Mouse (Mus musculus): ENCODE data around the gene Aco2. TPM values are rescaled to one million over a fixed set of nuclear protein-coding genes. Genes with fewer than 3 reads are reported as not detected.

Aco2 gene
- polyA plus RNA-seq, 1 experiment from 2014 or later: 177 TPM

DNA sequence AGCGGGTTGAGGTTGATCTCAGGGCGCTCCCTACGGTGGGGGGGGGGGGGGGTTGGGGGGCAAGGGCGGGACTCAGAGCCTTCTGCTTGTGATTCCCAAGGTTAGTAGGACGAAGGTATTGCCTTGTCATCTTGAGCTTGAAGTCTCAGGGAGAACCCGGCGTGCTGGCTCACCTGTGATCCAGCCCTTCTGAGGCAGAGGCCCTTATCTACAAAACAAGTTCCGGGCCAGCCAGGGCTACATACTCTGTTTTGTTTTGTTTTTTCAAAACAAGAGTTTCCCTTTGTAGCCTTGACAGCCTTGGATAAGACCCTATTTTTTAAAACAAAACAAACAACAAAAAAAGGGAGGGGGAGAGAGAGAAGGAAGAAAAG is 89.0 kb downstream of the Aco2 start:
- peak overlapping the region; percentile 97 for H3K4me2 ChIP-seq (replicated peaks)
- no peak overlapping the region for H3K27ac ChIP-seq (replicated peaks)
- no peaks in the 10 kb centered on the region for H3K36me3 ChIP-seq
- H3K27me3 ChIP-seq: no peaks in the 10 kb centered on the region
- peak overlapping the region; percentile 58 for H3K4me3 ChIP-seq
- H3K4me1 ChIP-seq: no peaks in the 10 kb centered on the region
- no peak overlapping the region for H3K9ac ChIP-seq (replicated peaks)
- ATAC-seq (ENCODE audit: low FRiP score, low read depth): no peak
- H3K9me3 ChIP-seq: no peaks in the 10 kb centered on the region
- WGBS: 6% methylated on average over 5 of the region's 8 CpGs

DNA sequence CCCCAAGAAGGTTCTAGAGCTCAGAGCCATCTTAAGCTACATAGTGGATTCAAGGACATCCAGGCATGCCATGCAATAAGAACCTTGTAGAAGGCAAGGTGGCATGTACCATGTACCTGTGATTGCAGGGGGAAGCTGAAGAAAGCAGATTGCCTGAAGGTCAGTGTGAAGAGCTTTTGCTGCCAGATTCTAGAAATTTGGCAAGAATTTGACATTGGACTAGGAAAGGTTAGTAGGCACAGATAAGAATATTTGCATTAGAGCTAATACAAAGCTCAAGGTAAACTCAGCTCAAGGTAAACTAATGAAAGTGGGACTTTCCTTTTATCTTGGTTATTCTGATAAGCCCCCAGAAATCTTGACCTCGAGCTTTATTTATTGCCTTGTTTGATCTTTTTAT is 92.2 kb downstream of the Aco2 start:
- Histone ChIP-seq H3K9ac (replicated peaks) (no peak overlapping the region), H3K36me3 (no peaks in the 10 kb centered on the region), H3K4me3 (no peak overlapping the region), H3K4me2 (replicated peaks) (no peak overlapping the region), H3K27ac (replicated peaks) (no peak overlapping the region), H3K4me1 (no peaks in the 10 kb centered on the region), H3K27me3 (no peaks in the 10 kb centered on the region), H3K9me3 (no peaks in the 10 kb centered on the region)
- ATAC-seq (ENCODE audit: low FRiP score, low read depth): no peak
- 71% methylated on average over 1 of the region's 1 CpGs for WGBS

Other genes starting within 250 kb of the Aco2 start
- gene L3mbtl2, start 208.4 kb upstream of the Aco2 start, polyA plus RNA-seq (2016; fragmentation: Nextera tagmentation; extraction: Ambion mirVana): 34.5 and 36.8 TPM in 2 replicates
- 3.4 and 5.6 TPM in 2 replicates for gene Chadl, start 175.0 kb upstream of the Aco2 start, polyA plus RNA-seq (2016; fragmentation: Nextera tagmentation; extraction: Ambion mirVana)
- 49.6 and 50.4 TPM in 2 replicates for gene Zc3h7b, start 127.3 kb upstream of the Aco2 start, polyA plus RNA-seq (2016; fragmentation: Nextera tagmentation; extraction: Ambion mirVana)
- gene Rangap1, start 126.8 kb upstream of the Aco2 start, polyA plus RNA-seq (2016; fragmentation: Nextera tagmentation; extraction: Ambion mirVana): 161 and 165 TPM in 2 replicates
- 30.5 and 32.4 TPM in 2 replicates for gene Tef, start 69.9 kb upstream of the Aco2 start, polyA plus RNA-seq (2016; fragmentation: Nextera tagmentation; extraction: Ambion mirVana)
- 20.9 and 22.2 TPM in 2 replicates for gene Tob2, start 13.5 kb upstream of the Aco2 start, polyA plus RNA-seq (2016; fragmentation: Nextera tagmentation; extraction: Ambion mirVana)
- gene Phf5a, start 398 bp upstream of the Aco2 start, polyA plus RNA-seq (2016; fragmentation: Nextera tagmentation; extraction: Ambion mirVana): 129 and 133 TPM in 2 replicates
- 60.8 and 71.6 TPM in 2 replicates for gene Polr3h, start 53.9 kb downstream of the Aco2 start, polyA plus RNA-seq (2016; fragmentation: Nextera tagmentation; extraction: Ambion mirVana)
- 38.0 and 40.2 TPM in 2 replicates for gene Csdc2, start 64.5 kb downstream of the Aco2 start, polyA plus RNA-seq (2016; fragmentation: Nextera tagmentation; extraction: Ambion mirVana)
- 26.6 and 30.4 TPM in 2 replicates for gene Pmm1, start 88.6 kb downstream of the Aco2 start, polyA plus RNA-seq (2016; fragmentation: Nextera tagmentation; extraction: Ambion mirVana)
- not detected in 2 replicates for gene 1700029P11Rik, start 108.2 kb downstream of the Aco2 start, polyA plus RNA-seq (2016; fragmentation: Nextera tagmentation; extraction: Ambion mirVana)
- 50.2 and 50.5 TPM in 2 replicates for gene Xrcc6, start 115.5 kb downstream of the Aco2 start, polyA plus RNA-seq (2016; fragmentation: Nextera tagmentation; extraction: Ambion mirVana)
- gene Desi1, start 161.6 kb downstream of the Aco2 start, polyA plus RNA-seq (2016; fragmentation: Nextera tagmentation; extraction: Ambion mirVana): 39.9 and 43.0 TPM in 2 replicates
- gene Snu13, start 175.3 kb downstream of the Aco2 start, polyA plus RNA-seq (2016; fragmentation: Nextera tagmentation; extraction: Ambion mirVana): 183 and 196 TPM in 2 replicates
- not detected in 2 replicates for gene 4930407I10Rik, start 186.8 kb downstream of the Aco2 start, polyA plus RNA-seq (2016; fragmentation: Nextera tagmentation; extraction: Ambion mirVana)
- gene Mei1, start 197.7 kb downstream of the Aco2 start, polyA plus RNA-seq (2016; fragmentation: Nextera tagmentation; extraction: Ambion mirVana): 0.05 and 0.08 TPM in 2 replicates